Mouse (Mus musculus): ENCODE results near the gene Zfp940. TPM values are rescaled to one million over a fixed set of nuclear protein-coding genes. Genes with fewer than 3 reads are reported as not detected.

Gene Zfp940
- under 1 TPM; 0.24 to 0.73 TPM for total RNA-seq (2023)

GRCm38 (mm10) chr7:29853219-29853842 lies at the start of gene Zfp940:
Gene Zfp940 (minus strand): TSS chr7:29853669.

GRCm38 (mm10) chr7:29859532-29860517 lies 6.4 kb upstream of the Zfp940 start, which contains the start of gene Zfp420:
Gene Zfp420 (plus strand): TSS chr7:29859979.

GRCm38 (mm10) chr7:29815910-29816429 lies 37.5 kb downstream of the Zfp940 start, which contains the start of gene Zfp790:
Gene Zfp790 (plus strand): TSS chr7:29816114.

GRCm38 (mm10) chr7:29783871-29784551 lies 69.5 kb downstream of the Zfp940 start, which contains the start of gene Zfp30:
Gene Zfp30 (plus strand): TSS chr7:29783998.

Other genes with a start within 250 kb of the Zfp940 start
- gene Catsperg2, start 126.6 kb downstream of the Zfp940 start, total RNA-seq (2023), result not detected
- gene Zfp84, start 85.1 kb downstream of the Zfp940 start, total RNA-seq (2023), result 1 to 10 TPM; 9.0 to 9.7 TPM
- gene Zfp30, start 69.7 kb downstream of the Zfp940 start, total RNA-seq (2023), result under 1 TPM in 1 of 2 experiments, not detected in 1; 0.09 TPM
- 1 to 10 TPM; 4.1 to 6.0 TPM for gene Zfp790, start 37.6 kb downstream of the Zfp940 start, total RNA-seq (2023)
- gene Zfp420, start 6.3 kb upstream of the Zfp940 start, total RNA-seq (2023), result 1 to 10 TPM; 2.0 TPM
- 1 to 10 TPM; 1.7 to 2.4 TPM for gene Zfp27, start 52.9 kb upstream of the Zfp940 start, total RNA-seq (2023)
- under 1 TPM; 0.46 to 0.80 TPM for gene Zfp383, start 54.6 kb upstream of the Zfp940 start, total RNA-seq (2023)
- gene Zfp74, start 100.4 kb upstream of the Zfp940 start, total RNA-seq (2023), result 1 to 10 TPM; 2.7 to 3.3 TPM
- gene Zfp568, start 130.3 kb upstream of the Zfp940 start, total RNA-seq (2023), result 10 to 100 TPM in 1 of 2 experiments, 1 to 10 TPM in 1; 9.7 to 13.8 TPM
- under 1 TPM; 0.44 to 0.71 TPM for gene Zfp14, start 197.7 kb upstream of the Zfp940 start, total RNA-seq (2023)
- gene Zfp82, start 219.2 kb upstream of the Zfp940 start, total RNA-seq (2023), result under 1 TPM; 0.47 to 0.77 TPM
- gene Gm26920, start 236.7 kb upstream of the Zfp940 start, total RNA-seq (2023), result not detected
- 1 to 10 TPM in 1 of 2 experiments, under 1 TPM in 1; 0.57 to 2.0 TPM for gene Zfp566, start 236.9 kb upstream of the Zfp940 start, total RNA-seq (2023)
- gene Zfp260, start 241.1 kb upstream of the Zfp940 start, total RNA-seq (2023), result 1 to 10 TPM; 5.9 to 6.9 TPM

All from neutrophil, adult 59 days (primary cell).